Mouse (Mus musculus) megakaryocyte, adult 5-6 weeks (primary cell): ENCODE measurements around the gene Echs1. TPM values are rescaled to one million over a fixed set of nuclear protein-coding genes. Genes with fewer than 3 reads are reported as not detected.

ENCODE experiments used
- ATAC-seq: 2 replicates; pipeline ENCODE4 v1.8.0; 2016; ENCODE audit warnings: mild to moderate bottlenecking, inconsistent platforms; ENCODE audit not compliant: poor library complexity, severe bottlenecking
- total RNA-seq, 2 experiments: library from RNA; stranded (forward) in 1 of 2; stranded (reverse) in 1 of 2; fragments of 153-499, 151-499 nt in 1 of 2; fragments of 221-1000, 200-1000 nt in 1 of 2; gene quantifications; 2 replicates each; pipeline versions ENCODE4 v1.2.3 to v1.2.4; 2015 to 2017

Gene Echs1
- total RNA-seq, 2 experiments from 2014 or later: 71.3 to 97.4 TPM

GRCm38 (mm10) chr7:140063092-140063491, 53.2 kb downstream of the Echs1 start:
- peak; percentile 83 for ATAC-seq

- peak; percentile 60 for ATAC-seq
These were observed 54.0 kb downstream of the Echs1 start for GRCm38 (mm10) chr7:140062307-140062706.

GRCm38 (mm10) chr7:140061832-140062130, 54.5 kb downstream of the Echs1 start:
- no peak for ATAC-seq

- ATAC-seq: peak; percentile 23; the same call in 1 of the 2 replicates
These were observed 55.1 kb downstream of the Echs1 start for GRCm38 (mm10) chr7:140060936-140061831.

- ATAC-seq: no peak
These were observed 56.7 kb downstream of the Echs1 start for GRCm38 (mm10) chr7:140059601-140060000.

GRCm38 (mm10) chr7:140058528-140058927, 57.7 kb downstream of the Echs1 start:
- no peak for ATAC-seq

GRCm38 (mm10) chr7:140057413-140058407, 58.6 kb downstream of the Echs1 start:
- peak; percentile 24 for ATAC-seq

Other genes starting within 250 kb of the Echs1 start
- not detected in 2 replicates for gene Kndc1, start 221.8 kb downstream of the Echs1 start, total RNA-seq (2015)
- gene Kndc1, start 221.8 kb downstream of the Echs1 start, total RNA-seq (2017): 0.04 TPM in 1 of 2 replicates, not detected in the other
- not detected in 2 replicates for gene Utf1, start 172.7 kb downstream of the Echs1 start, total RNA-seq (2015)
- gene Utf1, start 172.7 kb downstream of the Echs1 start, total RNA-seq (2017): not detected in 2 replicates
- gene 6430531B16Rik, start 137.7 kb downstream of the Echs1 start, total RNA-seq (2015): 1.1 and 1.2 TPM in 2 replicates
- gene 6430531B16Rik, start 137.7 kb downstream of the Echs1 start, total RNA-seq (2017): 0.89 and 2.3 TPM in 2 replicates
- 35.0 and 43.7 TPM in 2 replicates for gene Adam8, start 123.9 kb downstream of the Echs1 start, total RNA-seq (2015)
- 39.3 and 51.1 TPM in 2 replicates for gene Adam8, start 123.9 kb downstream of the Echs1 start, total RNA-seq (2017)
- 32.2 and 34.0 TPM in 2 replicates for gene Zfp511, start 80.1 kb downstream of the Echs1 start, total RNA-seq (2015)
- gene Zfp511, start 80.1 kb downstream of the Echs1 start, total RNA-seq (2017): 19.9 and 22.8 TPM in 2 replicates
- gene Tubgcp2, start 79.8 kb downstream of the Echs1 start, total RNA-seq (2015): 17.8 and 18.8 TPM in 2 replicates
- gene Tubgcp2, start 79.8 kb downstream of the Echs1 start, total RNA-seq (2017): 29.7 and 36.7 TPM in 2 replicates
- not detected in 2 replicates for gene Msx3, start 67.4 kb downstream of the Echs1 start, total RNA-seq (2015)
- gene Msx3, start 67.4 kb downstream of the Echs1 start, total RNA-seq (2017): not detected in 2 replicates
- not detected in 2 replicates for gene Caly, start 33.9 kb downstream of the Echs1 start, total RNA-seq (2015)
- not detected in 2 replicates for gene Caly, start 33.9 kb downstream of the Echs1 start, total RNA-seq (2017)
- not detected in 2 replicates for gene Prap1, start 23.1 kb downstream of the Echs1 start, total RNA-seq (2015)
- gene Prap1, start 23.1 kb downstream of the Echs1 start, total RNA-seq (2017): not detected in 2 replicates
- gene Fuom, start 14.0 kb downstream of the Echs1 start, total RNA-seq (2015): 13.0 and 15.8 TPM in 2 replicates
- gene Fuom, start 14.0 kb downstream of the Echs1 start, total RNA-seq (2017): 12.1 and 16.0 TPM in 2 replicates
- 12.9 and 16.9 TPM in 2 replicates for gene Paox, start 677 bp downstream of the Echs1 start, total RNA-seq (2015)
- gene Paox, start 677 bp downstream of the Echs1 start, total RNA-seq (2017): 8.7 and 11.3 TPM in 2 replicates
- 10.2 and 17.4 TPM in 2 replicates for gene Mtg1, start 21.1 kb upstream of the Echs1 start, total RNA-seq (2015)
- 5.9 and 14.4 TPM in 2 replicates for gene Mtg1, start 21.1 kb upstream of the Echs1 start, total RNA-seq (2017)
- gene Sprn, start 38.4 kb upstream of the Echs1 start, total RNA-seq (2015): not detected in 2 replicates
- gene Sprn, start 38.4 kb upstream of the Echs1 start, total RNA-seq (2017): not detected in 2 replicates
- not detected in 2 replicates for gene Olfr522, start 48.3 kb upstream of the Echs1 start, total RNA-seq (2015)
- gene Olfr522, start 48.3 kb upstream of the Echs1 start, total RNA-seq (2017): not detected in 2 replicates
- gene Olfr523, start 56.7 kb upstream of the Echs1 start, total RNA-seq (2015): not detected in 2 replicates
- not detected in 2 replicates for gene Olfr523, start 56.7 kb upstream of the Echs1 start, total RNA-seq (2017)
- gene Olfr524, start 89.5 kb upstream of the Echs1 start, total RNA-seq (2015): not detected in 2 replicates
- gene Olfr524, start 89.5 kb upstream of the Echs1 start, total RNA-seq (2017): not detected in 2 replicates
- gene Cd163l1, start 101.8 kb upstream of the Echs1 start, total RNA-seq (2015): 0.11 and 0.41 TPM in 2 replicates
- 0.44 and 0.61 TPM in 2 replicates for gene Cd163l1, start 101.8 kb upstream of the Echs1 start, total RNA-seq (2017)
- gene 5830411N06Rik, start 130.8 kb upstream of the Echs1 start, total RNA-seq (2015): not detected in 2 replicates
- 0.33 TPM in 1 of 2 replicates, not detected in the other for gene 5830411N06Rik, start 130.8 kb upstream of the Echs1 start, total RNA-seq (2017)
- gene Olfr525, start 204.4 kb upstream of the Echs1 start, total RNA-seq (2015): not detected in 2 replicates
- not detected in 2 replicates for gene Olfr525, start 204.4 kb upstream of the Echs1 start, total RNA-seq (2017)
- gene Olfr527, start 217.5 kb upstream of the Echs1 start, total RNA-seq (2015): not detected in 2 replicates
- gene Olfr527, start 217.5 kb upstream of the Echs1 start, total RNA-seq (2017): not detected in 2 replicates
- gene Olfr60, start 245.2 kb upstream of the Echs1 start, total RNA-seq (2015): 0.11 TPM in 1 of 2 replicates, not detected in the other
- gene Olfr60, start 245.2 kb upstream of the Echs1 start, total RNA-seq (2017): not detected in 2 replicates